Mouse (Mus musculus): ENCODE results near the gene Gm20812.
"Not testable (repeated sequence)": the region's sequence is repeated elsewhere in the genome, so short reads cannot be mapped to it uniquely, and the experiment has no call there.

The Gm20812 gene

DNA sequence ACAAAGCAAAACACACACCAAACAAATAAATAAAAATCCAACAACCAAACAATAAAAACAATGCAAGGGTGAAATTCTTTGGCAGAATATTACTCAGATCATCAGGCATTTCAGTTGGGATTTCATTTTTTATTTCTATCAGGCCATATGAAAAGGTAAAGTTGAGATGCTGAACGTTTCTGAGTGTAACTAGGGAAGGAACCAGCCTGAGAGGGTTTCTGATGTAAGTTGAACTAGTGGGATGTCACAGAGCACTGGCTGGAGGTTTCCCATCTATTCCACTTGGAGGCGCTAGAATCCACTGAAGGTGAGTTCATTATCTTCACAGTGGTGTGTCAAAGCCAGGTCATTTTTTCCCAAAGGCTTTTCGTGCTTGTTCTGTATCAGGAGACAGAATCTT is at the start of gene Gm20812:
Gene Gm20812, plus strand, starts transcription at position 301 of the 400 bp plus-strand sequence.
- DNase-seq = not testable (repeated sequence)
